Mouse (Mus musculus) right cerebral cortex, postnatal 10 days (tissue): ENCODE measurements around the gene Lgals7.
A peak's percentile ranks its signal among the peaks of the same experiment; 100 is the strongest.

Experiments
- DNase-seq, 2 experiments: peaks; one replicate each; pipeline ENCODE4 v3.0.0; 2021; ENCODE audit warnings: low spot score in 2 of 2

Lgals7 gene

GRCm38 (mm10) chr7:28829821-28830220, 33.8 kb upstream of the Lgals7 start:
- no peak for DNase-seq

DNA sequence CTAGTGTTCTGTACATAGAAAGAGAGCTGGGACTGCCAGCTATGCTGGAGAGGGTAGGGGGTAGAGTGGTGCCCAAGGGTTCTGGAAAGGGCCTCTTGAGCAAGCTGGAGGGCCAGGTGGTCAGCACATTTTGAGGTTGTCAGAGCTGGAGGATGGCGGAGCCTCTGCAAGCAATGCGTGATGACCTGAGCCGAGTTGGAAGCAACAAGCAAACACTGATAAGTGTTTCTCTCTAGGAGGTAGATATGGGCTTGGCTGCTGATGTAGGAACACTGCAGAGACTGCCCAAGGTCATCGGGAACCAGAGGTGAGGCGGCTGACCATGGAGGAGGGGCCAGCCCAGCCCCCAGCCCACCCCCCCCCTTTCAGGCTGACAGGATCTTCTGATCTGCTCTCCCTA, 32.7 kb upstream of the Lgals7 start:
- no peak for DNase-seq

DNA sequence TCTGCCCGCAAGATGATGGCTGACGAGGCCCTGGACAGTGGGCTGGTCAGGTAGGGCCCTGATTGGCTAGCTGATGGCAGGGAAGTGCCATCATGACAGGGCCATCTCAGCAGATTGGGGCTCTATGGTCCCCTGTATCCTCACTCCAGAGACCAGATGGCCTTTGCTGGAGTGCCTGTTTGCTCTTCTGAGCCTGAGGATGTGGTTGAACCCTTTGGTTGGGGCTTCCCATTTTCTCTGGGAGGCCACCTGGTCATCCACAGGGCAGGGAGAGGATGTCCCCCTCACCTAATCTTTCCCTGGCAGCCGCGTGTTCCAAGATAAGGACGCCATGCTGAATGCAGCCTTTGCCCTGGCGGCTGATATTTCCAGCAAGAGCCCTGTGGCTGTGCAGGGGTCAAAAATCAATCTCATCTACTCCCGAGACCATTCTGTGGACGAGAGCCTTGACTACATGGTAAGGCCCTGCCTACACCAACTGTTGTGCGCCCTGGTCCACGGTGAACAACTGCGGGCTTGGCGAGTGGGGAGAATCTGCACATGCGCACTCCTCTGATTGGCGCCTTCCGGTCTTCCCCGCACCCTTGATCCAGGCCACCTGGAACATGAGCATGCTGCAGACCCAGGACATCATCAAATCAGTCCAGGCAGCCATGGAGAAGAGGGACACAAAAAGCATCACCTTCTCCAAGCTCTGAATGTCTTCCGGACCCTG, 32.1 kb upstream of the Lgals7 start:
- no peak for DNase-seq

GRCm38 (mm10) chr7:28832137-28832536, 31.5 kb upstream of the Lgals7 start:
- DNase-seq = no peak

GRCm38 (mm10) chr7:28833723-28834347, 29.8 kb upstream of the Lgals7 start, which contains the start of gene Lgals4:
Gene Lgals4 (plus strand): TSS chr7:28833854.
- DNase-seq = no peak

- no peak for DNase-seq
These were observed 26.7 kb upstream of the Lgals7 start for GRCm38 (mm10) chr7:28836936-28837335.

GRCm38 (mm10) chr7:28838331-28838730, 25.3 kb upstream of the Lgals7 start:
- DNase-seq = no peak

DNA sequence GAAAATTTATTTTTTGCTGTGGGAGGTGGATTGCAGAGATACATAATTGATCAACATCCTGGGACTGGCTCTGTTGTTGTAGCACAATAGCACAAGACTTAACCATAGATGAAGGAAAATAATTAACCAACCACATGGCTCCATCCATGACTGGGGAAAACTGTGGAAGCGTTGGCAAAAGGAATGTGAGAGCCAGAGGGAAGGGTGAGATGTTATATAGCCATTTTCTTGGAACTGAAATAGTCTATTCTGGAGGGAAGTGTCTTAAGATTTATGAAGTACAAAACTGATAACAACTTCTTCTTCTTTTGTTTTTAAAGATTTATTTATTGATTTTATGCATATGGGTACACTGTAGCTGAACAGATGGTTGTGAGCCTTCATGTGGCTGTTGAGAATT, 16.4 kb upstream of the Lgals7 start:
- DNase-seq = no peak

DNA sequence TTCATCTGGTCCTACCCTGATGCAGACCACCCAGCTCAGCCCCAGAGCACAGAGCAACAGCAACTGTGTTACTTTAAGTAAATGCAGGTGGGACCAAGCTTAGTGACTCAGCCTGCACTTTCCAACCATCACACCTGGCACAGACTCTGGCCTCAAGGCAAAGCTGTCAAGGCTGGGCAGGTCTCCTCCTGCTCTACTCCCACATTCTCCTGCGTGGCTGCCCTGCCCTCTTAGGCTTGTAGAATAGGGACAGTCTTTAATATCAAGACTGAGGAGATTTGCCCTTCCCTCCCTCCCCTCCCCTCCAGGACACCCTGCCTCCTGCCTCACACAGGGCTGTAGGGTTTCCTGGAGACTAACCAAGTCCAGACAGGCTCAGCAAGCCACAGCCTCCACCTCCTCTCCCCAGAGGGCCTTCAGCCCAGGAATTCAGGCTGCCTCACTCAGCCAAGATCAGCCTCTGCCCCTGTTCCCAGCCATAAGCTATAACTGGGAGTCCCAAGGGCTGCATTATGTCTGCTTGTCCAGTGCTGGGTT, 13.9 kb upstream of the Lgals7 start:
- no peak for DNase-seq

DNA sequence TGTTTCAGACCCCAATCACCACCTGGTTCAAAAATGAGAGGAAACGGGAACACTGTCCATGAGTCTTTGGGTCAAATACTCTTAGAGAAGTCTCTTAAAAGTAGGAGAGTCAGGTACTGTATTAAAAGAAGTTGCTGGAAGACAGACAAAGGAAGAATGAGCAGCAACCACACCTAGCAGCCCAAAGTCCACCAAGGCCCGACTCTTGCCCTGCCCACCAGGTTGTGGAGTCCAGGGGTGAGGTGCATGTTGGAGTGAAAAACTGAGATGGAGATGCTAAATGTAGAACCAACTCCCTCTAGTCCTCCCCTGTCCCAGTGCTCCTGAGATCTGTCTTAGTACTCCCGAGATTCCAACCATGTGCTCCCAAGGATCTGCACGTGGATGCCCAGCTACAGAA, 13.0 kb upstream of the Lgals7 start:
- DNase-seq = no peak

- no peak for DNase-seq
These were observed 3.7 kb upstream of the Lgals7 start for GRCm38 (mm10) chr7:28859953-28860352.

- DNase-seq = no peak
These were observed 2.8 kb upstream of the Lgals7 start for GRCm38 (mm10) chr7:28860898-28861297.

DNA sequence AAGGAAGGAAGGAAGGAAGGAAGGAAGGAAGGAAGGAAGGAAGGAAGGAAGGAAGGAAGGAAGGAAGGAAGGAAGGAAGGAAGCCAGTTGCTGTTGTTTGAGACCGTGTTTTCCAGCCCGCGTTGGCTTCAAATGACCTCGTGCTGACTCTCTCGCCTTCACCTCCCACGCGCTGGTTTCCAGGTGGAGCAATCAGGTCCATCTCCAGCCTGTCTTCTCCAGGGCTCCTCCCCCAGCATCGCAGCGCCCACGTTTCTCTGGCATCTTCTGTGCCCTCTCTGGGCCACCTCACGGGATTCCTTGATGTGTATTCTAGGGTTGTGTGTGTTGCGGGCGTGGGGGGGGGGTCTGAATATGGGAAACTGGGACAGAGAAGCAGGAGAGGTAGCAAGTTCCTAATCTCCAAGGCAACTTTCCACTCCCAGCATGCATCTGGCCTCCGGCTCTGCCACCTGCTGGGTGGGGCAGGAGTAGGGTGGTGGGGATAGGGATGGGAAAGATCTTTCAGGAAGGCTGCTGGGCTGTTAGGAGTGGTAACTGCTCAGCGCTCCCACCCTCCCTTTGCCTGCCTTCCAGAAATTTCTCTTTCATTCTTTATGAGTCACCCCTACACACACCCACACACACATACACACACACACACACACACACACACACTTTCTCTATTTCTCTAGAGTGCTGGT, 695 bp upstream of the Lgals7 start:
- DNase-seq = peak; percentile 73 to 80

- DNase-seq = no peak
These were observed 666 bp downstream of the Lgals7 start for GRCm38 (mm10) chr7:28864288-28864750.

DNA sequence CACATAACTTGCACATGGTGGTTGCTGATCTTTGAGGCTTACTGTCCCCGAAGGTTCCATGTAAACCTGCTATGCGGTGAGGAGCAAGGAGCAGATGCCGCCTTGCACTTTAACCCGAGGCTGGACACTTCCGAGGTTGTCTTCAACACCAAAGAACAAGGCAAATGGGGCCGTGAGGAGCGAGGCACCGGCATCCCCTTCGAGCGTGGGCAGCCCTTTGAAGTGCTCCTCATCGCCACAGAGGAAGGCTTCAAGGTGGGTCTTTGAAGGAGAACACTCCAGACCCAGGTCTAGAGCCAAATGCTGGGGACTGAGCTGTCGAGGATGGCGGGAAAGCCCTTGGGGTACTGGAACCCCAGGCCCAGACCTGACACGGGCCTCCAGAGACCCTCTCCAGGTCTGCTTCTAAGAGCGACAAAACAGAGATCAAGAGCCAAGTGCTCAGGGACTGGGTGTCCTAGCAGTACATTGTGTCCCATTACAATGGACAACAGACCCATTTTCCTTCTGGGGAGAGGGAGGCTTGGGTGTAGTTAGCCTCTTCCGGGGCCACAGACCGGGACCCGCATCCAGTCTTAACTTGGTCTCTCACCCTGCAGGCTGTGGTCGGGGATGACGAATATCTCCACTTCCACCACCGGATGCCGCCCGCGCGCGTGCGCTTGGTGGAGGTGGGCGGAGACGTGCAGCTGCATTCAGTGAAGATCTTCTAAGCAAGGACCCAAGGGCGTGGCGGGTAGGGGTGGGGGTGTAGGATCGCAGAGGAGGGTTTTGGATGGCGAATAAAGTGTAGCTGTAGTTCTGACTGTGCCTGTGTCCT, 2.0 kb downstream of the Lgals7 start:
- DNase-seq = peak; percentile 84 to 85

- peak in 1 of 2 experiments; percentile 30 for DNase-seq
These were observed 3.3 kb downstream of the Lgals7 start for GRCm38 (mm10) chr7:28866769-28867507.

DNA sequence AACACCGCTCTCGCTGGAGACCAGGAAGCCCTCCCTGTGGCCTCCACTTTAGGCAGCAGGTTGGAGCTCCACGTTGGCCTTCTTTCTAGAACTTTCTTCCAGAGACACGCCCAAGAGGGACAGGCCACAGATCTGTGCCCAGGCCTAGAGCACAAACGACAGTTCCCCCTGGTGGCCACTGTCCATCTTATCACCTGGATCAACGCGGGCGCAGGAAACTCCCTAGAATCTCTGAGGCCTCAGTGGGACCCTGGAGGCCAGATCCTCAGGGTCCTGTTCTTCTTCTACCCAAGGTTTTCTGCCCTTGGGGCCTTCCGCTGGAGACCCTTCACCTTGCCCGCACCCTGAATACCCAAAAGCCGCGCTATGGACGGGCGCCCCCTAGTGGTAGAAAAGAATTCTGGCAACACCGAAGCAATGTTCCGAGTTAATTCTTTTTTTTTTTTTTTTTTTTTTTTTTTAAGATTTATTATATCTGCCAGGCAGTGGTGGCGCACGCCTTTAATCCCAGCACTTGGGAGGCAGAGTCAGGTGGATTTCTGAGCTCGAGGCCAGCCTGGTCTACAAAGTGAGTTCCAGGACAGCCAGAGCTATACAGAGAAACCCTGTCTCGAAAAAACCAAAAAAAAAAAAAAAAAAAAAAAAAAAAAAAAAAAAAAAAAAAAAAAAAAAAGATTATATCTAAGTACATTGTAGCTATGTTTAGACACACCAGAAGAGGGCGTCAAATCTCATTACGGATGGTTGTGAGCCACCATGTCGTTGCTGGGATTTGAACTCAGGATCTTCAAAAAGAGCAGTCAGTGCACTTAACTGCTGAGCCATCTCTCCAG, 4.1 kb downstream of the Lgals7 start:
- peak in 1 of 2 experiments; percentile 62 for DNase-seq

DNA sequence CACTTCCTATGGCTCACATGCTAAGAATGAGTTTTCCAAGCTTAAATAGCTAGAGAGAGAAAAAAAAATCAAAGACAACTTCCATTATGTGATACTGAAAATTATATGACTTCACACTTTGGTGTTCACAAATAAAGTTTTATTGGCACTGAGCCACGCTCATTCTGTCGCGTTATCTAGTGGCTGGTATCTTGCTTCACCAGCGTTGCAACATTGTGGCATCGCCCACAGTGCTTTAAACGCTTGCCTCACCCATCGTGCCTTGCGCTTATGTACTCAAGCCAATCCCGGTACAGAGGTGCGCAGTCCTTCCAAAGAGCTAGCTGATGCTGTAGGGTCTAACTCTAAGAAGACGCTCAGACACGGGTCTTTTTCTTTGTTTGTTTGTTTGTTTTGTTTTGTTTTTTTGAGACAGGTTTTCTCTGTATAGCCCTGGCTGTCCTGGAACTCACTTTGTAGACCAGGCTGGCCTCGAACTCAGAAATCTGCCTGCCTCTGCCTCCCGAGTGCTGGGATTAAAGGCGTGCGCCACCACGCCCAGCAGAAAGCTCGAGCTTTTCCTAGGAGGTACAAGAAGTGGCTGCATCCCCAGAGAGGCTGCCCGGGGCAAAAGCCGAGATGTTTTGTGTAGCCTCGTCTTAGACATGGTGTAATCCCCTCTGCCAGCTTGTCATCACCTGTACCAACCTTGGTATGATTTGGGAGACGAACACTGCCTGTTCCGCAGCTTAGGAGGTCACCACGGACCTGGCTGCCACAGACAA, 7.4 kb downstream of the Lgals7 start:
- DNase-seq = no peak

DNA sequence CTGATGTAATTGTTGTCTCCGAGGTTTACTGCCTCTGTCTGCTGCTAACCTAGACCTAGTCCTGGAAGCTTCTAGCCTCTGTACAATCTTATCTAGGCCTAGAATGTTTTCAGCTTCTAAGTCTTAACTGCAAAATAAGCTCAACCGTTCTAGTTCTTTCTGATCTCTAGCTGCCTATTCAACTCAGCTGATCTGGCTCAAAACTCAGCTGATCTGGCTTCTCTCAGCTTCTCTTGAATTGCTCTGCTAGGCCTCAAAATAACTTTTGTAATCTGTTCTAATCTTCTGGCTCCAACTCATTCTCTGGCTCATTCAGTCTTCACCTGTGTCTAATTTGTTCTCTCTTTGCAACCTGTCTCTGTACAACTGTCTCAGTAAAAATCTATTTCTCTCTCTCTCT, 10.9 kb downstream of the Lgals7 start:
- DNase-seq = no peak
